Mouse (Mus musculus) adrenal gland, adult 2 months (tissue): Measurements from ENCODE around the gene Irs3. TPM values are rescaled to one million over a fixed set of nuclear protein-coding genes. Genes with fewer than 3 reads are reported as not detected.

Source experiments
- DNase-seq: peaks from one replicate; pipeline ENCODE4 v3.0.0; 2021
- polyA plus RNA-seq: library from polyadenylated mRNA; depleted of rRNA; stranded (reverse); fragments of >200 nt; gene quantifications from 2 replicates; pipeline ENCODE4 v1.2.3, GENCODE M21; 2012
- total RNA-seq, 2 experiments: library from RNA; stranded (reverse); gene quantifications; 2 replicates each; pipeline ENCODE4 v1.2.3; 2021

Irs3 gene
- total and polyA plus RNA-seq, 3 experiments = 9.6 to 18.9 (median 14.2) TPM

GRCm38 (mm10) chr5:137656977-137657376, 11.5 kb upstream of the Irs3 start:
- DNase-seq = peak; percentile 83

GRCm38 (mm10) chr5:137654746-137655145, 9.2 kb upstream of the Irs3 start:
- no peak for DNase-seq

GRCm38 (mm10) chr5:137653366-137653765, 7.9 kb upstream of the Irs3 start:
- no peak for DNase-seq

- peak; percentile 81 for DNase-seq
Observed at GRCm38 (mm10) chr5:137652474-137652873, 7.0 kb upstream of the Irs3 start.

GRCm38 (mm10) chr5:137649669-137650571, 4.4 kb upstream of the Irs3 start:
- DNase-seq = peak; percentile 44

- DNase-seq = no peak
Observed at GRCm38 (mm10) chr5:137649251-137649650, 3.7 kb upstream of the Irs3 start.

GRCm38 (mm10) chr5:137647827-137648601, 2.5 kb upstream of the Irs3 start:
- DNase-seq = no peak

- no peak for DNase-seq
Observed at GRCm38 (mm10) chr5:137645091-137645651, 343 bp downstream of the Irs3 start.

GRCm38 (mm10) chr5:137644484-137644883, 1.0 kb downstream of the Irs3 start:
- no peak for DNase-seq

GRCm38 (mm10) chr5:137642886-137643285, 2.6 kb downstream of the Irs3 start:
- no peak for DNase-seq

- peak; percentile 52 for DNase-seq
Observed at GRCm38 (mm10) chr5:137641054-137641453, 4.5 kb downstream of the Irs3 start, which contains the start of gene Sap25. Gene Sap25 (plus strand): TSS chr5:137641334.

GRCm38 (mm10) chr5:137639472-137639871, 6.0 kb downstream of the Irs3 start:
- DNase-seq = no peak

GRCm38 (mm10) chr5:137633397-137634084, 12.0 kb downstream of the Irs3 start:
- DNase-seq = no peak

- DNase-seq = no peak
Observed at GRCm38 (mm10) chr5:137631591-137631990, 13.9 kb downstream of the Irs3 start.

- DNase-seq = no peak
Observed at GRCm38 (mm10) chr5:137631171-137631570, 14.3 kb downstream of the Irs3 start.

- no peak for DNase-seq
Observed at GRCm38 (mm10) chr5:137630602-137631001, 14.9 kb downstream of the Irs3 start.

- DNase-seq = no peak
Observed at GRCm38 (mm10) chr5:137629906-137630545, 15.5 kb downstream of the Irs3 start.

- no peak for DNase-seq
Observed at GRCm38 (mm10) chr5:137629306-137629721, 16.2 kb downstream of the Irs3 start.

- peak; percentile 100 for DNase-seq
Observed at GRCm38 (mm10) chr5:137628498-137629305, 16.8 kb downstream of the Irs3 start, which contains the start of the genes Fbxo24, Lrch4 and Gm20605. Gene Fbxo24 (minus strand): TSS chr5:137629002. Gene Lrch4 (plus strand): TSS chr5:137629121. Gene Gm20605 (plus strand): TSS chr5:137629175.

- DNase-seq = peak; percentile 75
Observed at GRCm38 (mm10) chr5:137627991-137628390, 17.5 kb downstream of the Irs3 start.
